Mouse (Mus musculus) common myeloid progenitor, adult 5-6 weeks (primary cell): ENCODE measurements around the gene Krt36. TPM values are rescaled to one million over a fixed set of nuclear protein-coding genes. Genes with fewer than 3 reads are reported as not detected.

ENCODE experiments used
- ATAC-seq: replicated peaks from 2 replicates; pipeline ENCODE4 v1.8.0; 2016; ENCODE audit warnings: low read depth, mild to moderate bottlenecking, moderate TSS enrichment, inconsistent platforms; ENCODE audit not compliant: poor library complexity, severe bottlenecking
- total RNA-seq: library from RNA; stranded (forward); fragments of 200-1000, 187-1606 nt; gene quantifications from 2 replicates; pipeline ENCODE4 v1.2.3, GENCODE M21; 2017

Krt36 gene
- not detected in 2 replicates for total RNA-seq

DNA sequence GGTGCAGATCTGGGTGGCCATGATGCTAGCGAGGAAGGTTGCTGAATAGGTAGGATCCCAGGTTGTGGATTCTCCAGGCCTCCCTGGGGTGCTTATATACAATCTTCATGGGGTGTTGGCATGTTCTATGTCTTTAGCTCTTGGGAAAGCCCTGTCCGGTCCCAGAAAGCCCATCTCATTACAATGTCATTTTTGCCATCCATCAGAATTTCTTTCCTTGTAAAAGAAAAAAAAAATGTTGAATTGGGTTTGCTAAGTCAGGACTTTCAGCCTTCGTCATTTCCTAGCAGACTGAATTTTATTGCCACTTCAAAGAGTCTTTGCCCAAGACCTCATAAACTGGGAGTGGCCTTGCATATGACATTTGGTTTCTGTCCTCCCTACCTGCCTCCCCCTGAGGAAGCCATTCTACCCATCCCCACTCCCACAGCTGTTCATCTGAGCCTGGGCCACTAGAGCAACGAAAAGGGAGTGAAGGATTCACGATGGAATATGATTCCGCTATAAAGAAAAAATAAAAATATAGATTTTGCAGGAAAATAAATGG, at the start of gene Krt36:
TSS of gene Krt36 (minus strand) at position 51 of the 547 bp plus-strand sequence.
- no peak for ATAC-seq

DNA sequence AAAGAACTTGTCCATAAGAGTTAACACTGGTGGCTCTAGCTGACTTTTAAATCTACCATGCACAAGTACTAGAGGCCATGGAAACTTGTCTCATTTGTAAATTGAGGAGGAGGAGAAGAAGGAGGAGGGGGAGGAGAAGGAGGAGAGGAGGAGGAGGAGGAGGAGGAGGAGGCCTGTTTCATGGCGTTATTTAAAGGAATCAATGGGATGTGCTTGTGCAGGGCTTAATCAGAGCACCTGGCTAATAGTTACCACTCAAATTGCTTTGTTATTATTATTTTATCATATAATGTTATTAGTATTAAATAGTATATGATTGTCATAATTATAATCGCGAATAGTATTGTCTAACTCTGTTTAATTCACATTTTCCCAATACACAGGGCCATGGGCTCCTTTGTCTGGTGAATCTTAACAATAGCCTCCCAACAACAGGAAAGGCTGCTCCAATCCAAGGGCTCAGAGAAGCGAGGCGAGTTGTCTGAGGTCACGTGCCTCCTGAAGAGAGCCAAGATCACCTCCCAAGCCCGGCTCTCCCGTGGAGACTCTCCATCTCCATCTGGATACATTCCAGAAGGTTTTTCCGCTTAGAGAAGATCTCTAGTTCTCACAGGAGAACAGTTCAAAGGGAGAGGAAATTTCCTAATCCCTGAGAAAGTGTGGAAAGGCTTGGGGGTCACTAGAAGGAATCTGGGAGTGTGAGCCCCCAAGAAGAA, 43.3 kb upstream of the Krt36 start, which contains the start of gene Krt19:
TSS of gene Krt19 (minus strand) at position 51 of the 716 bp plus-strand sequence.
- ATAC-seq = no peak

DNA sequence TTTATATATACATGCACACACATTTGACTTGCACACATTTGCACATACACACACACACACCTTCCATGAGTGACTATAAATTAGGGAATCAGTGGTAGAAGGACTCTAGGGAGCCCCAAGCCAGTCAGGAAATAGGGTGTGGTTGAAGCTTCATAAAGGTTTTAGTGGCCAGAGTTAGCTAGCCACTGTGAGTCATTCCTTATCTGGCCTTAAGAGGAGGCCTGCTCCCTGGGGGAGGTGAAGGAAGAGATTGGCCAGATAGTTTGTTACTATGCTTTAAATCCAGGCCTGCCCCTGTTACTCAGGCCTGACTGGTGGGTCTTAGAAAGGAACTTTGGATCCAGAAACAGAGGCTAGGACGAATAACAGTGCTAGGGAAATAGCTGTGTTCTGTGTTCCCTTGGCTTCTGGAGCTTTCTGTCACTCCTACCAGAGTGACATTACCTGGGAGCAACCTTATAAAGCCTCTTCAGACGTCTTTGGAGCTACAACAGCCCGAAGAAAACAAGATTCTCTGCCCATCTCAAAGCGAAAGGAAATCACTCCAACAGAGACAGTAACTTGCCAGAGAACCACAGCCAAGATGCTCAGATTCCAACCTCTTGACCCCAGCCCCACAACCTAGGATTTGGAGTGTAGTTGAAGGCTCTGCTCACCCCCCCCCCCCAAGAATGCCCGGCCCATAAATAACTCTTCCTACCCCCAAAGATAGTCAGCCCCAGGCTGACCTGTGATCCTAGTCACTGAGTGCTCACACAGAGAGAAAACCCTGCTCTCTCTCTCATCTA, 42.3 kb upstream of the Krt36 start:
- no peak for ATAC-seq

DNA sequence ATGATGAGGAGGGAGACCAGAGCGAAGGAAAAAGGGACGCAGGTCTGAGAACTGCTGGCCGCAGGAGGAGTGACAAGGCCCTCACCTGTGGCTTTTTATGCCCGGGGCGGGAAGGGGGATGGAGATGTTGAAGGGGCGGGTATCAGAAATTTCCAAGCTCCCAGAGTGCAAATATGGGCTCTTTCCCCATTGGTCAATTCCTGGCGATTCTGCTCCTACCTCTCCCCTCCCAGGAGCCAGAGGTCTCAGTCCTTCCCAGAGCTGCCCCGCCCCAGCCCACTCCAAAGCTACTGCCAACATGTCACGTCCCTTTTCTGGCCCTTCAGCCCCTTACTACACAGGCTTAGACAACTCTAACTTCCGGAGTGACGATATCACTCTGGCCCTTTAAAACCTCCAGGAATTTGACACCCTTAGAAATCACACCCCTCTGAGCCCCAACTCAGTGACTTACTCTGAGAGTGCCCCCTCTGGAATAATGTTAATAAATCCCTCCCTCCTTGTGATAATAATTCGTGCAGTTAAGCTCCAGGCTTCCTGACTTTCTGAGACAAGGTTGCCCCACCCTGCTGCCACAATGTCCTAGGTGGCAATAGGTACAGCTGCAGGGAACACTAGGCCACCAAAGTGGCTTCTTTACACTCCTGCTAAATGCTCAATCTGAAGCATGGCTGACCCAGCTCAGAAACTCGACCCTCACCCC, 40.6 kb upstream of the Krt36 start:
- ATAC-seq = no peak

DNA sequence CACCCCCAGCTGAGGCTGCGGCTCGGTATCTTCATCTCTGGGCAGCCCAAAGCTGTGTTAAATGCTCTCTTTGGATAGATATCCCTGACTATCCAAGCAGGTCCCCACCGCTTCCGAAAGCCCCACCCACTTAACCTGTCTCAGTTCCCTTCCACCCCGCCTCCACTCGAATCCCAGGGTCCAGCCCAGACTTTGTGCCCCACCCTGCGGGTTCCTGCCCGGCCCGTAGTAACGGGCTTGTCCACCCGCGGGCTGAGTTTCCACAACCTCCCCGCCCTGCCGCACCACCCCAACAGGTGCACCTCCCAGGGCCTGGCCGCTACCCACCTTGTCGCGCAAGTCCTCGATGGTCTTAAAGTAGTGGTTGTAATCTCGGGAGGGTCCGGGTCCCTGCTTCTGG, 39.7 kb upstream of the Krt36 start:
- ATAC-seq = no peak

DNA sequence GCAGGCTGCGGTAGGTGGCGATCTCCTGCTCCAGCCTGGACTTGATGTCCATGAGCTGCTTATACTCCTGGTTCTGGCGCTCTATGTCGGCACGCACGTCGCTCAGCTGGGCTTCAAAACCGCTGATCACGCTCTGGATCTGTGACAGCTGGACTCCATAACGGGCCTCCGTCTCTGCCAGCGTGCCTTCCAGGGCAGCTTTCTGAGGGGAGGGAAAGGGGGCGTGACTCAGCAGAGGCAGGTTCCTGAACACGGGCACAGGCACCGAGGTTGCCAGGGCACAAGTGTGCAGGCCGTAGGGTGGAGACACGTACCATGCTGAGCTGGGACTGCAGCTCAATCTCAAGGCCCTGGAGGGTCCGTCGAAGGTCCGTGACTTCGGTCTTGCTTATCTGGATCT, 35.5 kb upstream of the Krt36 start:
- ATAC-seq = no peak

DNA sequence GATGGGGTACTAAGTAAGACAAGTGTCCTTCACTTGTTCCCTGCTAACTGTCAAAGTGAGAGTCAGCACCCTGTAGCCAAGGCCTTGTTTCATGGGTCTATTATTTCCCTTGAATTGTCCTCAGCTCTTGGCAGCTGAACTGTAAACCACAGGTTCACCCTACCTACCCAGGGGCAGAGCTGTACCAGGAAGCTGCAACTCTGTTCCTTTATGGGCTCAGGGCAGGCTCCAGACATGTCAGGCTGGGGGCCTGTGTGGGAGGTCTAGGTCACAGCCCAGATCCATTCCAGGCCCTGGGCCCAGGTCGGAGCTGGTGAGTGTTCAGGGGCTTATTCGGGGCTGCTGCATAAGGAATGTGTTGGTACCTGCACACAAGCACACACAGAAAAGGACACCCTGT, 34.0 kb upstream of the Krt36 start:
- no peak for ATAC-seq

DNA sequence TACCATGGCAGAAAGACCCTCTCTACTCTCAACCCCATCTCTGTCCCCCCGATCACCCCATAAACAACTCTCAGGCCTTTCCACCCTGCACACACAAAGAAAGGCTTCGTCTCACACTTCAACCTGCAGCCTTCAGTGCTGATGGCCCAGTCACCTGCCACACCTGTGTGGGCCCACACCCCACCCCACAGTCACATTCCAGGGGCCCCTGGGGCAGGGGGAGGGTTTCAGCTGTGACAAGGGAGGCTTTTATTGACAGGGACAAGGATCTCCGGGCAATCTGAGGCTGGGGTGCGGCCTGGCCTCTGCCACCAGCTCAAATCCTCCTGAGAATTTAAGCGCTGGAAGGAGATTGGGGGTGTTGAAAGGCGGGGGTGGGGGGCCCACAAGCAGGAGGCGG, 33.4 kb upstream of the Krt36 start:
- no peak for ATAC-seq

DNA sequence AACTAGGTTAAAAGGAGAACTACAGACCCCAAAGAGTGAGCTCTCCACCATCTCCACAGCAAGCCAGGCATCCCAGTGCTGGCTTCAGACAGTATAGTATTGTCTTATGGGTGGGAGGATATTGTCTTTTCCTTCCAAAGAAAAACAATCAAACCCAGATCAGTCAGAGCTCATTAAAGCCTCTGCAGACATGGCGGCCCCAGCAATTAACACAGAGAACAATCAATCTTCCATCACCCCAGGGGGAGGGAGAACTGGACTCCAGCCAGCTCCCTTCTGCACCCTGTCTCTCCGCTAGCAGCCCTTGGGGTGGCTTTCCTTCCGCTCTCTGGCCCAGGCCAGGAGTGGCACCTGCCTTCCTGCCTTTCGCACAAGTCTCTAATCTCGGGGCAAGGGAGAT, 32.3 kb upstream of the Krt36 start:
- no peak for ATAC-seq

DNA sequence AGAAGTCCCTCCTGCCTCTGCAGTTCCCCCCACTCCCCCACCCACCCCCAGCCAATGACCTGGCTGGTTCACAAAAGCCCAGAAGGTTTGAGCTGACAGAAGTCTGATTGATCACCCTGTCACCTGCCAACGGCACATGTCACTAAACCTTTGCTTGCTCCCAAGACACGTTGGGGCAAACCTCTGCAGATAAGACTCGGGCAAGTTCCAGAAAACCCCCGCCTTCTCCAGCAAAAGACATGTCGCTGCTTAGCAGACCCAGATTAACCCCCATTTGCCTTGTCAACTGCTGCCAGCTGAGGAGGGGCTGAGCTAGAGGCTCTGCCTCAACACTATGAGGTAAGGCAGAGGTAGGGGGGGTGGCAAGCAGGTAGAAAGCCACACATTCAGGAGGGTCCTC, 31.1 kb upstream of the Krt36 start:
- no peak for ATAC-seq

DNA sequence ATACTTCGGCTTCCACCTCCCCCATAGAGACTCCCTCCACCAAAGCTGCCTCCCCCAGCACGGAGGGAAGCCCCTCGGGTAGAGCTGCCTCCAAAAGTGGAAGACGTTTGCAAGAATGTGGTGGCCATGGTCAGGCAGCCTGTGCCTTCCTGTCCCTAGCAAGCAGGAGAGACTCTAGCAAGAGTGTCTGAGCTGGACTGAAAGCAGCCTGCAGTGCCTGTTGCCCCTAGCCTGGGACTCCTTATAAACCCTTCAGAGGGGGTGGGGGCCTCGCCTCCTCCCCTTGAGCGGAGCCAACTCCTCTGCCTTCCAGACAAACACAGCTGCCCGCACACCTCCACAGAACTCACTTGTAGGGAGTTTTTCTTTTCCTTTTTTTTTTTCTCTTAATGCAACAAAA, 30.3 kb upstream of the Krt36 start, which contains the start of gene Krt15:
TSS of gene Krt15 (minus strand) at position 198 of the 400 bp plus-strand sequence.
- no peak for ATAC-seq

DNA sequence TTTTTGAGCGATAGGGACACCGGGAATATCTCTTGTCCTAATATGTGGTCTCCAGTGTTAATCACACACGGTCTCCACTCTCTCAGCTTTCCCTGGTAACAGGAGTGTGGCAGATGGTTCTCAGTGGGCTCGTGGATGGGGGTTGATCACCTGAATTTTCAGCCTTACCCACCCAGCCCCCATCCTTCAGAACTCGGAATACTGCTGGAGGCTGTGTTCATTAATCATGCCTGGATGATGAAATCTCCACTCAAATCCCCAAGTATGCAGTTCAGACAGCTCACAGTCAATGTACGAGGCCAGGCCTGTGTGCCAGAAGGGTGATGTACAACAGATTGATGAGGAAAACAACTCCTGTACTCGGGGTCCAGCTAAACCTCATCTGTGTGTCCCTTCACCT, 19.5 kb upstream of the Krt36 start:
- no peak for ATAC-seq

DNA sequence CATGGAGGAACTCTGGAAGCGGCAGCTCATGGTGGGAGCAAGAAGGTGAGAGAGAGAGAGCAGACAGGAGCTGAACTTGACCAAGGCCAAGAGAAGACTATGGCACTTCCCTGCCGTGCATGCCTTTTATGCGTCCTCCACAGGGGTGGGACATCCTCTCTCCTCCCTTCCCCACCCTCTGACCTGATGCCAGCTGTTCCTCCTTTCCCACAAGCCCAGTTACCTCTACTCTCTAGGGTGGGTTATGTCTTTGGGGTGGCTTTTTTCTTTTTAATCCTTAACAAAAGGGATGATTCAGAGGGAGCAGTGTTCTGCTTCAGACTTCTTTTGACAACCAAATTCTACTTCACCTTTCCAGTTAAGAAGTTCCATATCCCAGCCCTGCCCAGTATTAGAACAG, 16.0 kb upstream of the Krt36 start, which contains the start of gene Krt13:
TSS of gene Krt13 (minus strand) at position 101 of the 400 bp plus-strand sequence.
- no peak for ATAC-seq

DNA sequence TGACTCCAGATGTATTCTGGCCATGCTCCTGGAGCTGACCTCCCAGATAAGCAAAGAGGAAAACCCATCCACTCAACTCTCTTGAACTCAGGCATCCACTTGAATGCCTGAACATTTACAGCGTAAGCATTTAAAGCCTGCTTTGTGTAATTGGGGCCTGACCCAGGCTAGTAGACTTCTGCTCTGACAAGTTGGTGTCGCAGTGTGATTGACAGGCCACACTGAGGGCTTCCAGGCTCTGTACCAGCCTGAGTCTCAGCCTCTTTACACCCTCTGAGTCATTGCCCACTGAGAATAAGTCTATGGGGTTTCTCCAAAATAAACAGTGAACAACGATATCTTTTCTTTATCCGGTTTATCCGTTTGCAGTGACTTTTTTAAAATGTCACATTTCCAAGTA, 14.9 kb upstream of the Krt36 start:
- no peak for ATAC-seq

DNA sequence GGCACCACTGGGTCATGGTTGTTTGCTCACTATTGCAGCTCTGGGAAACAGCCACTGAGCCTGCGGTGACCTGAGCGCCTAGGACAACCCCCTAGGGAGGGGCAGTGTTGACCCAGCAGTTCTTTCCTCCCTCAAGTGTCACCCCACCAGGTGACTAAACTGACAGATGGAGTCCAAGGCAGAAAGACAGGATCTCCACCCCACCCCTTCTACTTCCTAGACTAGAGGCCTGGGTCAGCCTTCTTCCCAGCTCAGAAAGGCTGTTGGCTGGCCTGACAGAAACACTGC, 8.3 kb upstream of the Krt36 start:
- ATAC-seq = no peak

DNA sequence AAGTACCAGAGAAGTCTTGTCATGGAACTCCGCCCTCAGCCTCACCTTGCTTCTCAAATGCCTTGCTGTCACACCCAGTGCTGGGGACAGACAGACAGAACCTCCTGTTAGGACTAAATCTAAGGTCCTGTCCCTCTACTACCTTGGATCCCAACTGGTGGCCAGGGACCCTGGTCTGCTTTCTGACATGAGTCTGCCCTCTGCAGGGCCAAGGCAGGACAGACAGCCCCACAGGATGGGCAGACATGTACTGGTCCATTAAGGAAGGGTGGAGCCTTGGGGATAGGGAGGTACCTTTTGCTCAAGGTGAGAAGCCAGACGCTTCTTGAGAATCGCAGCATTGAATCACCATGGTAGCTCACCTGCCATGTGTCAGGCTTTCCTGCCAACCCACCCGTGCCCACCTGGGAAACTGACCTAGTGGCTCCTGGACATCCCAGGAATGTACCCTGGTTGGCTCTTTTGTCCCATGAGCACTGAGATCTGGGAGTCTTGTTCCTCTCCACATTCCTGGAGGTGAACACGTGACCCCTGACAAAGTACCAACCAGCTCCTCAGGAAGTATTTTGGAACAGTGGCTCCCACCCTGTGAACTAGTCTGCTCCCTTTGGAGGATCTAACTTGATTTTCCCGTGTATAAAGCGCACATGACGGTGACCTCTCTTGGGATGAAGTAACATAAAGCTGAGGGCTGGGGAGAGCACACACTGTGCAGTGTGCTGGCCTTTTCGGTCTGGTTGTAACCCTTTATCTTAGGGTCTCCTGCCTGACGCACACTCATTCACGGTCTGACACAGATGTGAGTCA, 7.7 kb upstream of the Krt36 start:
- ATAC-seq = no peak

DNA sequence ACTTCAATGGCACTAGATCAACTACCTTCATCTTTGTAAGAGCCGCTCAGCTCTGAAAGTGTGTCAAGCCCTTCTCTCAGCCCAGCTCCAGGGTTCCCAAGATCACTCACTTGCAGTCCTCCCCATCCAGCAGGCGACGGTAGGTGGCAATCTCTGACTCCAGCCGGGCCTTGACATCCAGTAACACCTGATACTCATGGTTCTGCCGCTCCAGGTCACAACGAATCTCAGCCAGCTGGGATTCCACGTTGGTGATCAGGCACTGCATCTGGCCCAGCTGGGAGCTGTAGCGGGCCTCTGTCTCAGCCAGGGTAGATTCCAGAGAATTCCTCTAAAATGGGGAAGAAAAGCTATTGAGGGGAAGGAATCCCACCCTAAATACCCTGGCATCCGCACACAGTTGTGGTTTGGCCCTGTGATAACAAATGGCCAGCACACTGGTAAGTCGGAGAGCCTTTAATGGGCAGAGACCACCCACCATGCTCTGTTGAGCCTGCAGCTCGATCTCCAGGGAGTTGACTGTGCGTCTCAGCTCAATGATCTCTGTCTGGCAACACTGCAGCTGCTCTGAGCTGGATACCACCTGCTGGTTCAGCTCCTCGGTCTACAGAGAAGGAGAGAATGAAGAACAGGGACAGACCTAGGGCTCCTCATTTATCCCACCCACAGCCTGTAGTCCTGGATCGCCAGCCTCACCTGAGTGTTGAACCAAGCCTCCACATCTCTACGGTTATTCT, 2.6 kb downstream of the Krt36 start:
- no peak for ATAC-seq

DNA sequence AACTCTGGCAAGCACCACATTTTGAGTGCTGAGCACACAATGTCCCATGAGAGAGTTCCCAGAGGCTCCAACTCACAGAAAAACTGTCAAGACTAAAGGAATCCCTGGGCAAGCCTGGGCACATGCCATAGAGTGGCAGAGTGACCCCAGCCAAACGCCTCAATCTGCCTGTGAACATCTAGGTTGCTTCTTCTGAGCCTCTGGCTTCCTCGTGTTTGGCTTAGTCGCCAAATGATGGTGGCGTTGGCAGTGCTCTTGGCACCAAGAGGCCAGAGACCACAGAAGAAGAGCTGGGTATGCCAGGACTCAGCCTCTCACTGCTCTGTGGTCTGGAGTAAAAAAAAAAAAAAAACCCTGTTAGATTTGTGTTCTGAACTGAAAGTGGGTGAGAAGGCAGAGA, 5.0 kb downstream of the Krt36 start:
- ATAC-seq = no peak

DNA sequence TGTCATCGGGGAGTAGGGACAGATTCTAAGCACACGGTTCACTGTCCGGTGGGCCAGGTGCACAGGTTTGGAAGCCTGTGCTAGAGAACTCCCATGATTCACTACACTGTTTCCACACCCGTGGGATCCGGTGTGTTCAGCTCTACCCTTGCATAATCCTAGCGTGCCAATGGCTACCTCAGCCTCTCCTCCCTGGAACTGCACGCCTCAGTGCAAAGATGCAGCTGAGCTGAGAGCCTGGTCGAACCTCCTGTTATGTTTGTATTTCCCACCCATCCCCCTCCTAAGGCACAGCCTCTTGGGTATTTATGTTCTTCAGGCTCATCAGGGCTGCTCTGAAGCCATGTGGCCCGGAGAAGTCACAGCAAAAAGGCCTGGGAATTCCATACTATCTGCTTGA, 7.6 kb downstream of the Krt36 start:
- no peak for ATAC-seq
